Mouse (Mus musculus) cortical plate, adult 2 months (tissue): ENCODE results near the gene Ripor3. TPM values are rescaled to one million over a fixed set of nuclear protein-coding genes. Genes with fewer than 3 reads are reported as not detected.

ENCODE experiments used
- H3K27ac ChIP-seq: fragments of 200-500 bp; 2 replicates; pipeline ENCODE4 v1.5.1; 2012; ENCODE audit warnings: low read length, control low read depth, inconsistent platforms; ENCODE audit not compliant: insufficient read depth
- H3K4me1 ChIP-seq: fragments of 200-500 bp; 2 replicates; pipeline ENCODE4 v1.6.1; 2011; ENCODE audit warnings: low read length; ENCODE audit not compliant: control insufficient read depth, insufficient read depth
- H3K4me3 ChIP-seq: fragments of 200-500 bp; 2 replicates; pipeline ENCODE4 v1.5.1; 2011; ENCODE audit warnings: mild to moderate bottlenecking, low read length, control low read depth; ENCODE audit not compliant: insufficient read depth
- CTCF ChIP-seq: fragments of 200-500 bp; IDR thresholded peaks from 2 replicates; pipeline ENCODE4 v1.5.1; 2011; ENCODE audit warnings: mild to moderate bottlenecking, control low read depth, low read length; ENCODE audit not compliant: insufficient read depth; ENCODE audit errors: extremely low read depth
- POLR2A ChIP-seq: fragments of 200-500 bp; IDR thresholded peaks from 2 replicates; pipeline ENCODE4 v1.6.1; 2011; ENCODE audit warnings: mild to moderate bottlenecking, low read length, control low read depth; ENCODE audit not compliant: insufficient read depth; ENCODE audit errors: extremely low read depth
- polyA plus RNA-seq: library from polyadenylated mRNA; depleted of rRNA; stranded (reverse); fragments of >200 nt; gene quantifications from 2 replicates; pipeline ENCODE4 v1.2.3, GENCODE M21; 2012

The Ripor3 gene
- polyA plus RNA-seq, 1 experiment = 0.50 TPM

DNA sequence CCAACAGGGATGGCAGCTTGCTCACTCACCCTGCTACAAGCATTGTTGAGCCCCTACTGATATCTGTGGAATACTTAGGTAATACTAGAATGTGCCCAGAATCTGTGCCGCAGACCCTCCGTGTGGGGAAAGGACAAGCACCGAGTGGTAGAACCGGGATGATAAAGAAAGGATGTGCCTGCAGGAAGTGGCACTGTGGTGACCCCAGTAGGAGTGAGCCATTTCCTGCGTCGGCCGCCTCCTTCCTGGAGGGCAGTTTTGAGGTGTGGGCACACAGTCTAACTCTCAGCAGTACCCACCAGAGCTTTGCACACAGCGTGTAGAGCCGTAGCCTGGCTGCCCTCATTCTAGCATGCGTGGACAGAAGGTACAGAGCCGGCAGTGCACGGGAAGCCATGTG, 34.7 kb downstream of the Ripor3 start:
- Histone ChIP-seq H3K4me1 (no peaks in the 10 kb centered on the region), H3K27ac (no peak overlapping the region), H3K4me3 (no peak overlapping the region)
- TF ChIP-seq POLR2A = no peak
- no peak for TF ChIP-seq CTCF

DNA sequence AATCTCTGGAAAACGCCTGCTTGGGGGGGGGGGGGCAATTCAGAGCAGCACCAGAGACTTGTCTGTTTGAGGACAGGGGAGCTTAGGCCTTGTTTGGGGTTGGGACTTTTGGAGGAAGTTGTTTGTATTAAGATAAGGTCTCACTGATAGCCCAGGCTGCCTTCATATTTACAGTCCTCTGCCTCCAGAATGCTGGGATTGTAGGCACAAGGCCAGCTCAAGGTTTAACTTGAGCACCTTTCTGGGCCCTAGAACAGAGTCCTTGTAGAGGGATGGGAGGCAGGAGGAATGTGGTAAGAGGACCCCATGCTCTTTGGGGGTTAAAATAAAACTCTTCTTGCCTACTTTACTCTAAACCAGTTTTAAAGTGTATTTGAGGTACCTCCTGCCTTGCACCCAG, 37.6 kb downstream of the Ripor3 start:
- Histone ChIP-seq H3K4me1 (no peaks in the 10 kb centered on the region), H3K4me3 (no peak overlapping the region), H3K27ac (no peak overlapping the region)
- TF ChIP-seq POLR2A (no peak), CTCF (no peak)

DNA sequence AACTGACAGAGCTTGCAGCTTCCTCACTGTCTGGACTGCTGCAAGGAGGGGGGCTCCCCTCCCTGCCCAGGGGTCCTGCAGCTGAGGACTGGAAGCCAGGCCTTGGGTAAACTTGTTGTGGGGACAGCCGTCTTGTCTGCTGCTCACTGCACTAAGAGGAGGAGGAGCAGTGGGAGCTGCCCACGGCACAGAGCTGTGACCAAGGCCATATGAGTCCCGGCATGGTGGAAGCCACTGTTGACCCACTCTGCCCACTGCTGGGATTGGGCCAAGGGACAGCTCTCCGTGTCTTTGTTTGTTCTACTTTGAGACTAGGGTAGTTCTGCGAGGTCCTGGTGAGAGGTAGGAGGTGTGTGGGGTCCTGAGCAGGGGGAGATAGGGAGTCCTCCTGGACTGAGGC, 38.3 kb downstream of the Ripor3 start:
- no peak for TF ChIP-seq CTCF
- no peak for TF ChIP-seq POLR2A
- Histone ChIP-seq H3K4me3 (no peak overlapping the region), H3K4me1 (no peaks in the 10 kb centered on the region), H3K27ac (no peak overlapping the region)

DNA sequence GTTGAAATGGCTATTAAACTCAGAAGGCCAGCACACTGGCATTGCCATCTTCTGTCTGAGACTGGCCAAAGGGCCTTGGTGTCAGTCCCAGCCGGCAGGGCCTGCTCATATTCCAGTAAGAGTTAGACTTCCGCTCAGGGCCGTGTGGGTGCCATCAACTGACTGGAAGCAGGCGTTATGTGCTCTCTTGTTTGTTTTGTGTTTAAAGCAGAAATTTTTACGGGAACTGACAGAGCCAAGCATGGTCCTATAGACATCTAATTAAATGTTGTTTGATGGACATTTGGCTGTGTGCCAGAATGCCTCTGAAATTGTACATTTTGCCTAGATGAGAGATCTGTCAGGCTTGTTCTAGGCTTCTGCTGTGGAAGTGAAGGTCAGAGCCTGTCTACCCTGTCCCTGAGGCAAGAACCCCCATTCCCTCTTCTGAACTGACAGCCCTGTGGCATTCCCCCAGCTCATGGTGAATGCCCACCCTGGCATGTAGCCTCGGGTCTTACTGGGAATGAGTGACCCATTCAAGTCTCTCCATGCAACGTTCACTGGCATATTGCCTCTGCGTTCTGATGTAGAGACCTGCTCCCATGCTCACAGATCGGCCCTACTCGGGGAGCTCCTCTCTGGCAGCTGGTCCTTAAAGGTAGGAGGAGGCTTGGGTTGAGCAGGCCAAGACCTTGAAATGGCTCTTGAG, 40.4 kb downstream of the Ripor3 start:
- Histone ChIP-seq H3K27ac (no peak overlapping the region), H3K4me3 (no peak overlapping the region), H3K4me1 (no peaks in the 10 kb centered on the region)
- TF ChIP-seq POLR2A (no peak), CTCF (no peak)

DNA sequence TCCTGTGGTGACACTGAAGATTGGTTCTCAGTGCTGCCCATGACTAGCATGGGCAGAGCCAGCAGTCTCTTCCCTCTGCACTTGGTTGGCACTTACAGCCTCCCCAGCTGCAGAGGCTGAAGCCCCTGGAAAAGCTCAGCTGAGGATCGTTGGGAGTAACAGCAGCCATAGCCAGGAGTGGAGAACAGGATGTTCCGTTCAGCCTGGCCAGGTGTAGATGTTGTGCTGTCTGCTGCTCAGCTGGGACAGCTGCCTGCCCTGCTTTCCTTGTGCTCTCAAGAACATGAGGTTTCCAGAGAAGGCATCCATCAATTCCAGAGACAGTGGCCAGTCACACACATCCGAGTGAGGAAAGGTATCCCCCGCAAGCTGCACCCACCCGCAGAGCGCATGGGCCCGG, 41.9 kb downstream of the Ripor3 start:
- H3K27ac ChIP-seq = no peak overlapping the region
- H3K4me1 ChIP-seq = no peaks in the 10 kb centered on the region
- TF ChIP-seq CTCF = no peak
- no peak for TF ChIP-seq POLR2A
- no peak overlapping the region for H3K4me3 ChIP-seq

DNA sequence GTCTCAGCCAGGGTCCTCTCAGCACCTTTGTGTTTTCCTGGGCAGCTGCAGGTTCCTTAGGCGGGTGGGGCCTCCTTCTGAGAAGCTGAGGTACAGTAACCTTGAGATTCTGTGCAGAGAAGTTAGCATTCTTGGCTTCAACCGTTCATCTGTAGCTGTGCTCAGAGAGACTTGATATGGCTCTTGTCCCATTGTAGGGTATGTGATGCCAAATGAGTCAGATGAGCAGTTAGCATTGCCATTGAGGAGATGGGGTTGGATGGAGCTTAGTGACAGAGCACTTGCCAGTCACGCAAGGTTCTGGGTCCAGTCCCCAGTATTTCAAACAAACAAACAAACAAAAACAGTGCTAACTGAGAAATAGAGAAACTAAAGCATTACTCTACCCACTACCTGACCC, 44.5 kb downstream of the Ripor3 start:
- no peak overlapping the region for H3K27ac ChIP-seq
- H3K4me1 ChIP-seq = peaks cover 3% of the 10 kb centered on the region; the same call in 1 of the 2 replicates
- no peak overlapping the region for H3K4me3 ChIP-seq
- no peak for TF ChIP-seq CTCF
- no peak for TF ChIP-seq POLR2A

DNA sequence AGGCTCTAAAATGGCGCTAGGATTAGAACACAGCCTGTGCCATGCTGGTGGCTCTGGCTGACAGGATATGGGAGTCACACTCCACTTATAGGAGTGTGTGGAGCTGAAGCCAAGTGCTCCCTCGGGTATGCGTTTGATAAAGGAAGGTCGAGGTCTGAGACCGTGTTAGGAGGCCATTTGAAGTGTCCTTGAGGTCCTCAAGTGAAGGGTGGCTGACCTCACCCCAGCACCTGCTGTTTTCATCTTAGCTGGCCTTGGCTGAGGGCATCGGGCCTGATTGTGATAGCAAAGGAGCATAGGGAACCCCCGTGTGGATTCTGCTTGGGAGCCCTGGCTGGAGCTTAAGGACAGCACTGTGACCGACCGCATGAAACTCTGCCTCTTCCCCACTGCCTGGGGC, 46.1 kb downstream of the Ripor3 start:
- Histone ChIP-seq H3K27ac (no peak overlapping the region), H3K4me3 (no peak overlapping the region), H3K4me1 (peaks cover 9% of the 10 kb centered on the region)
- TF ChIP-seq CTCF (no peak), POLR2A (no peak)

DNA sequence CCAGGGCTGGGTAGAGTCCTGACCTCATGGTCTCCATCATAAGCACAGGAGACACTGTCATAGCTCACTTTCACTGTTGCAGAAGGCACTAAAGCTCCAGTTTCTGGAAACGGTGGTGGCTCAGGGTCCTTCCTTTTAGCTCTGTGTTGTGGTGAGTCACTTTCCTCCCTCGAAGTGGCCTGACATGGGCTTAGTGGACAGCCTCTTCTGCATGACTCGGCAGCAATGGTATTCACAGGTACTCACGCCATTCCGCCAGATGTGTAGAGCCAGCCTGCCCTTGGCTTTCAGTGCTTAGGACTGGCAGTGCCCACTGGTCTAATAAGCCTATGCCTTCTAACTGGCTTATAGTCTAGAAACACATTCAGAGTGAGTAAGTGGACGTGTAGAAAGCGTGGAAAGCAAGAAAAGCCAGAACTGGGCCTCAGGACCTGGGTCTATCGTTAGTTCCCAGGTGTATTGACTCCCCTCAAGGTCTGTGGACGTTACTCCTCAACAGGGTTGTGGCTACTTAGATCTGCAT, 46.6 kb downstream of the Ripor3 start:
- Histone ChIP-seq H3K4me1 (peaks cover 11% of the 10 kb centered on the region), H3K27ac (no peak overlapping the region)
- no peak for TF ChIP-seq CTCF
- no peak for TF ChIP-seq POLR2A

DNA sequence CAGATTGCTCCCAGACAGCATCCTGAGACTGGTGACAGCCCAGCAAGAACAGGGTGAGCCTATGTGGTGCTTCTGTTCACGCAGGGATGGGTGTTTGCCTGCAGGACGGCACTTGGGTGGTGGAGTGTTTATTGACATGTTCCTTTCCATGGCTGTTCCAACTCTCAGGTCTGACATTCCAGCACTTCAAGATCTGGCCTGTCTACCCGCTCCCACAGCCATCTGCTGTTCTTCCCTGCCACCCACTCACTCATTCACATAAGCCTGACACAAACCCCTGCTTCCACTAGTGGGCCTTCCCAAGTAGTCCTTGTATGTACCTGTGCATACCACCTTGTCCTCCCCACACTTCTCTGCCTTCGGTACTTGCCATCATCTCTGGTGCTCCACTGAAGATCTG, 47.2 kb downstream of the Ripor3 start:
- Histone ChIP-seq H3K27ac (no peak overlapping the region), H3K4me3 (no peak overlapping the region), H3K4me1 (peaks cover 13% of the 10 kb centered on the region)
- TF ChIP-seq POLR2A (no peak), CTCF (no peak)

More for the DNA sequence above, 46.6 kb downstream of the Ripor3 start:
- H3K4me3 ChIP-seq = no peak overlapping the region

DNA sequence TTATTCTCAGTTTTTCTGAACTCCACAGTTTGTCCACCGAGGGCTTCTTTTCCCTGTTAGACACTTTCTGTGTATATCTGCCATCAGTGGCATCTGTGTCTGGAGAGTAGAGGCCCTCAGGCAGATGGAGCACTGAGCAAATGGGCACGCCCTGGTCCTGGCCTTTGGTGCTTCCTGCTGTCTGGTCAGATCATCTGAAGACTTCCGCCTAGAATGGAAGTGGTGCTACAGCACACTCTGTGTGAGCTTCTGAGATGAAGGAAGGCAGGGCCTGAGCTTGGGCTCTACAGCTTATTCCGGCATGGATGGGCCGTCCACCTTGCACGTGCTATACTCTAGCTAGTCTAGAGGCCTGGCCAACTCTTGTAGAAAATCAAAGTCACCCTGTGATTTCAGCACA, 48.1 kb downstream of the Ripor3 start:
- Histone ChIP-seq H3K4me1 (peaks cover 14% of the 10 kb centered on the region), H3K27ac (no peak overlapping the region), H3K4me3 (no peak overlapping the region)
- TF ChIP-seq POLR2A (no peak), CTCF (no peak)
